Mouse (Mus musculus) forebrain, embryonic 13.5 days (tissue): Measurements from ENCODE around the gene Nrp2. TPM values are rescaled to one million over a fixed set of nuclear protein-coding genes. Genes with fewer than 3 reads are reported as not detected.

Experiments
- ATAC-seq: fragments of 200-750 bp; cut with Nextera tagmentation; 2 replicates; pipeline ENCODE4 v1.8.0; 2017
- H3K27ac ChIP-seq: fragments of 300-500 bp; sonication (generic); 2 replicates; pipeline ENCODE4 v1.5.1; 2015; ENCODE audit warnings: inconsistent platforms, mild to moderate bottlenecking, moderate library complexity
- H3K27me3 ChIP-seq: fragments of 300-500 bp; sonication (generic); 2 replicates; pipeline ENCODE4 v1.6.1; 2015; ENCODE audit warnings: mild to moderate bottlenecking, inconsistent platforms
- H3K36me3 ChIP-seq: fragments of 300-500 bp; sonication (generic); 2 replicates; pipeline ENCODE4 v1.6.1; 2015; ENCODE audit warnings: mild to moderate bottlenecking, inconsistent platforms; ENCODE audit not compliant: poor library complexity, severe bottlenecking
- H3K4me1 ChIP-seq: fragments of 300-500 bp; sonication (generic); 2 replicates; pipeline ENCODE4 v1.6.1; 2015; ENCODE audit warnings: inconsistent platforms
- H3K4me2 ChIP-seq: fragments of 300-500 bp; sonication (generic); 2 replicates; pipeline ENCODE4 v1.6.1; 2015; ENCODE audit warnings: inconsistent platforms, mild to moderate bottlenecking, moderate library complexity
- H3K4me3 ChIP-seq: fragments of 300-500 bp; sonication (generic); 2 replicates; pipeline ENCODE4 v1.5.1; 2015; ENCODE audit warnings: mild to moderate bottlenecking, inconsistent platforms
- H3K9ac ChIP-seq: fragments of 300-500 bp; sonication (generic); 2 replicates; pipeline ENCODE4 v1.6.1; 2015; ENCODE audit warnings: mild to moderate bottlenecking, inconsistent platforms
- H3K9me3 ChIP-seq: fragments of 300-500 bp; sonication (generic); replicated peaks from 2 replicates; pipeline ENCODE4 v1.6.1; 2016; ENCODE audit warnings: inconsistent platforms
- WGBS: fragments of 180-500 bp; shearing (Covaris S2); methylation state at CpG from one replicate; pipeline ENCODE4 v1.1.7; 2015; 5-methylcytosine and 5-hydroxymethylcytosine counted together
- polyA plus RNA-seq: library from polyadenylated mRNA; unstranded; fragments of >200 nt; fragmentation: Nextera tagmentation; extraction: Ambion mirVana; gene quantifications from 2 replicates; pipeline ENCODE4 v1.2.1, GENCODE M21; 2015

The Nrp2 gene
- polyA plus RNA-seq, 1 experiment from 2014 or later = 19.5 TPM

DNA sequence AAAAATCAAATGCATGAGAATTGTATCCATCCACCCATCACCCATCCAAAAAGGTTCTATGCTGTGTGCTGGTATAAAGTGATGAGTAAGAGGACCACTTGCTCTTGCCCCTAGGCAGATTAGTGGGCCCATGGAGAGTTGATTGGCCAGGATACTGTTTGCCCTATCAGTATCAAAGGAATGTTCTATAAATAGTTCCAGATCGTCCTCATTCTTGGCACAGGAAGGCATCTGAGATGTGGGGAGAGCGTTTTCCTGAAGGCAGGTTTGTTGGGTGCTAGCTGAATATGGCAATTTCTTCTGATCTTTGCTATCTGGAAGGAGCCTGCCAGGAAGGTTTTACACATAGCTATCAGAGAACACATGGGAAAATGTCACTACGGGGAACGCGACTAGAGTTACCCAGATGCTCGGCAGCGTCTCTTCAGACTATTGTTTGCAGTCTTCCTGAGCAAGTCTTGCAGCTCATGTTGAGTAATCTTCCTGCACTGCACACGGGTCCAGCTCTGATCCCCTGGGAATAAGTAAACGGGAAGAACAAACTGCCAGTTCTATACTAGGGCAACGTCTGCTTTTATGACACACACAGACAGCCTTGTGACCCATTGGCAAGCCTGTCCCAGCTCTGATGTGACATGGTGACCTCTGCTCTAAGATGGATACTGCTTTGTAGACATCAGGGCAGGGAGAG, 44.5 kb downstream of the Nrp2 start:
- ATAC-seq = no peak
- H3K9me3 ChIP-seq = no peaks in the 10 kb centered on the region
- WGBS = 69% methylated on average over 10 of the region's 10 CpGs
- no peak overlapping the region for H3K9ac ChIP-seq
- peaks cover 43% of the 10 kb centered on the region for H3K4me1 ChIP-seq
- no peaks in the 10 kb centered on the region for H3K27me3 ChIP-seq
- H3K36me3 ChIP-seq = peaks cover 38% of the 10 kb centered on the region
- H3K4me2 ChIP-seq = no peak overlapping the region
- H3K4me3 ChIP-seq = no peak overlapping the region
- H3K27ac ChIP-seq = no peak overlapping the region

DNA sequence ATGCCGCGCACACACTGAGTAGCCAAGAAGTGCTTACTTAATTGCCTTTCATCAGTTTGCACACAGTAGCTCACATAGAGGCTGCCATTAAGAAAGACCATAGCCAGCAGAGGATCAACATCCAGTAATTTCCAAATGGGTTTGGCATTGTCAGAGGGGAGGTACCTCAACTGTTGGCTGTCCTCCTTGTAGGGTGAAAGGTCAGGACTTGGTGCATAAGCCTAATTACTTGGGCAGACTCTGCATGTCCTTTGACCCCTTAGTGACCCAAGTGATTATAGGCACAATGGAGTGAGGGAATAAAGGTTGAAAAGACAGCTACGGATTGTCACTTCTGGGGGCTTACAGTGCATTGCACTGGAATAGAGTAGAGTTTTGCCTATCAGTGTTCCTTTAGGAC, 45.3 kb downstream of the Nrp2 start:
- H3K4me2 ChIP-seq = no peak overlapping the region
- ATAC-seq = no peak
- H3K4me3 ChIP-seq = no peak overlapping the region
- peaks cover 38% of the 10 kb centered on the region for H3K36me3 ChIP-seq
- WGBS = 43% methylated on average over 3 of the region's 3 CpGs
- no peak overlapping the region for H3K27ac ChIP-seq
- H3K27me3 ChIP-seq = no peaks in the 10 kb centered on the region
- H3K9me3 ChIP-seq = no peaks in the 10 kb centered on the region
- peaks cover 45% of the 10 kb centered on the region for H3K4me1 ChIP-seq
- H3K9ac ChIP-seq = no peak overlapping the region

DNA sequence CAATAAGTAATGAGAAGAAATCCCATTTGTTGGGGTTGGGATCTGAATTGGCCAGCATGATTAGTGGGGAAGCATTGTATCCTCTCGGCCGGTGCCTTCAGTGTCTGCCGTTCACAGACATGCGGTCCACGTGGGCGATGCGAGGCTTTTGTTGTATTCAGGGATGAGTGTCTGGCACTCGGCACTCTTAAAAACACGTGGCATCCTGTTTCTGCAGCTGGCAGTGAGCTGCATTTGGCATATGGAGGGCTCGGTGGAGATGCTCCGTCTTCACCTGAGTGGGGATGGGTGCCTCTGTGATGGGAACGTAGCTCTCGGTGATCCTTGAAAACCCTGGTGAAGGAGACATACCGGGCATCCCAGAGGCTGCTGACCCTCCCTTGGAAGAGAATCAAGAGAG, 46.6 kb downstream of the Nrp2 start:
- no peak overlapping the region for H3K4me2 ChIP-seq
- no peak overlapping the region for H3K9ac ChIP-seq
- no peaks in the 10 kb centered on the region for H3K27me3 ChIP-seq
- WGBS = 41% methylated on average over 14 of the region's 14 CpGs
- 0 out of 2 replicates have a peak, but pooled peaks have one; percentile 19 for ATAC-seq
- no peak overlapping the region for H3K27ac ChIP-seq
- no peaks in the 10 kb centered on the region for H3K9me3 ChIP-seq
- peaks cover 34% of the 10 kb centered on the region; the same call in 1 of the 2 replicates for H3K36me3 ChIP-seq
- peaks cover 53% of the 10 kb centered on the region for H3K4me1 ChIP-seq
- H3K4me3 ChIP-seq = no peak overlapping the region

DNA sequence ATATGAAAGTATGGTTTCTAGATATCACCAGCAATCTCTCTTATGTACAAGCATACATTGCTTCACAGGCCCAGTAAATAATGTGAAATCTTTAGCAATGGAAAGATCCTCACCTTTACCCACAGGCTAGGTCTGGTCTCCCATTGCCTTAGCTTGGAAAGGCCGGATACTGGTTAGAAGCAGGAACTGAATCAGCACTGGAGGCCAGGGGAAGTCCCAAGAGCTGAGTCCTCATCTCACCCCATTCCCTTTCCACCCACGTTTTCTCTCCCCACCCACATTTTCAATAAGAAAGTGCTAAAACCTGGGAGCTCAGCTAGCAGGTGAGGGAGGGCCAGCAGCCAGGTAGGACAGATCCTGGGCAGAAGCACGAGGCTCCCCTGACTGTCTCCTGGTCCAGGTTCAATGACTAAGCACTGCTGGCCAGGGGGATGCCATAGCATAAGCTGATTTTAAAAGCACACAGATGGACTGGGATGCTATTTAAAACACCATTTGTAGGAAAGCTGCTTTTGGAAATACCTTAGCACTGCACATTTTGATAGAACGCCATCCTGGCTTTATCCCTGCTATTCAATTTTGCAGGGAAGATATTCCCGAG, 47.4 kb downstream of the Nrp2 start:
- 81% methylated on average over 5 of the region's 5 CpGs for WGBS
- no peak overlapping the region for H3K9ac ChIP-seq
- H3K4me1 ChIP-seq = peaks cover 53% of the 10 kb centered on the region
- H3K27ac ChIP-seq = no peak overlapping the region; the same call in 1 of the 2 replicates
- no peaks in the 10 kb centered on the region for H3K9me3 ChIP-seq
- H3K4me3 ChIP-seq = no peak overlapping the region
- no peak for ATAC-seq
- peaks cover 27% of the 10 kb centered on the region; the same call in 1 of the 2 replicates for H3K36me3 ChIP-seq
- no peaks in the 10 kb centered on the region for H3K27me3 ChIP-seq
- H3K4me2 ChIP-seq = no peak overlapping the region

DNA sequence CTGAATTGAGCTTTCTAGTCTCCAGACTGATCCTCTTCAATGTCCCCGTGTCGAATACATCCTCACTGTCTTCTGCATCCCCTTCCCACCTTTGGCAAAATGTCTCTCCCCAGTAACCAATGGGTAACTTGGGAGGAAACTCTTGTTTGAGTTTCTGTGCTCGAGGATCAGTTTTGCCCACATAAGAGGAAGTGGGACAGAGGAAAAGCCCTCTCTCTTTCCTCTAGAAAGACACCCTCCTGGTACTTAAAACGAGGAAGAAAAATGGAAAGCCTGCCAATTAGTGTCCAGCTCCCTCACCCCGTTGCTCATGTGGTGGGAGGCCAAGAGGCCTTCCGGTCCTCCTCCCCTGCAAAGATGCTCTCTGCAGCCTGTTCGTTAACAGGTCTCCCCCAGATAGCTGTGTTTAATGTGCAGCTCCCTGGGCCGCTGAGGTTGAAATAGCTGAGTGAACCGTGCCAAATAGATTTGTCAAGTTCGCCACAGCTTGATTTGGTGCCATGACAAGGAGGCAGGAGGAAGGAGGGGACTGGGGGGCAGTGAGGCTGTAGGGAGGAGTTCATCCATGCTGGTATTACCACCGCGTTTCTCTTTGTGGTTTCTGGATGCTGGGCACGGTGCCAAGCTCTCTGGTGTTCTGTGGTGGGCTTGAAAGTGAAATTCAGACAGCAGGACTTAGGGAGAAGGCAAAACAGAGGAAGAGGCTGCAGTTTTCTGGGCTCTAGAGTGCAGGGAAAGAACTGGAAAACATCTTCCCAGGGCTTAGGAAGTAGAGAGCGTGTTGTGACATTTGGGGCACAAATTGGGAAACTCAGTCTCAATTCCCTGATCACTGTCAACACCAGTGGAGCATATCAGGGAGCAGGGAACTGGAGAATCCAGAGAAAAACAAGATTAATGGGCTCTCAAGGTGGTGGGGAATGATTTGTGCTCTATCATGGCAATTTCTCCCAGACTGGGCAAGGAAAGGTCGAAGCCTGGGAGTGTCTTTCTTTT, 48.2 kb downstream of the Nrp2 start:
- Histone ChIP-seq H3K4me1 (peaks cover 53% of the 10 kb centered on the region), H3K27me3 (no peaks in the 10 kb centered on the region), H3K9me3 (no peaks in the 10 kb centered on the region), H3K27ac (peak overlapping the region; percentile 60), H3K4me2 (peak overlapping the region; percentile 6), H3K9ac (no peak overlapping the region), H3K36me3 (peaks cover 19% of the 10 kb centered on the region; the same call in 1 of the 2 replicates), H3K4me3 (no peak overlapping the region)
- 29% methylated on average over 15 of the region's 15 CpGs for WGBS
- ATAC-seq = peak; percentile 75

DNA sequence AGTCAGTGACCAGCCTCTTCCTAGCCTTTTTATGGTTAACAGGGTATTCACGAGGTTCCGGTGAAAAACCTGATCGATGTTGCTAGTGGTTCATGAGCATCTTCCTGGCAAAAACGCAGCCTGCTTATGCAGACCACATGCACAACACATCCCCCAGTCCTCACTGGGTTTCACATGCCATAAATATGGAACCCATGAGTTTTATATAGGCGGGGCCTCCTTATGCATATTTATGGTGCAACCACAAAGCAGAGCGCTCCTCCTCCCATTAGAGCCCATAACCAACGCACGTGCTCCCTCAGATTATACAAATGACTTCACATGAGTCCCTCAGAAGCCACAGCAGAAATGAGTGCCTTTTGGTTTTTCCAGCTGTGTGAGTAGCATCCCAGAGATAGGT, 49.0 kb downstream of the Nrp2 start:
- H3K27me3 ChIP-seq = no peaks in the 10 kb centered on the region
- WGBS = 74% methylated on average over 8 of the region's 8 CpGs

DNA sequence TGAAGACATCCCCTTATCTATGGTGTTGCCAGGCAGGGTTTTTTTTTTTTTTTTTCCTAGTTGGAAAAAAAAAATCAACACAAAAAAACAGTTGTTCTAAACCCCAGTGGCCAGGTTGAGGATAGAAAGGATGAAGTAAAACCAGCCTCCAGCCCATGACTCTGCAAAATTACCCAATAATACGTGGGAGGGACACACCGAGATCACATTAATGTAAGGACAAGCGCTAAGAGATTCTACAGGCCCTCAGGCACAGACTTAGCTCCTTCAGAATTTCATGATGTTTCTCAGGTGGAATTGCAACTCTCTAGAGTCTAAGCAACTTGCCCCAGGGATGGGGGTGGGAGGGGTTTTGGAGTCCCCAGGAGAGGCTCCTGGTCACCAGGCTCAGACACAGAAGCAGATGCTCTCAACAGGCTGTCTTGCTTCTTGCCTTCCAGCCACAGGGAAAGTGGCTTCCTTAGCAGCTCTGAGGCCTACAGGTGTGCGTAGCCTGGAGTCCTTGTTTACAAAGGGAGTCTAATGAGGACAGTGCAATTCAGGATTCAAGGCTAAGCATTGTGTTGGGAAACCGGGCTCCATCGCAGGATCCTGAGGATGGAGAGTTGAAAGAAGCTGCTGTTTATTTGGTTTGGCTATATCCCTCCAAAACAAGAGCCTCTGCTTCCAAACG, 49.7 kb downstream of the Nrp2 start:
- Histone ChIP-seq H3K9me3 (no peaks in the 10 kb centered on the region), H3K27me3 (no peaks in the 10 kb centered on the region), H3K4me3 (no peak overlapping the region), H3K27ac (no peak overlapping the region), H3K36me3 (peaks cover 11% of the 10 kb centered on the region; the same call in 1 of the 2 replicates), H3K4me2 (no peak overlapping the region), H3K4me1 (peaks cover 53% of the 10 kb centered on the region), H3K9ac (no peak overlapping the region)
- 68% methylated on average over 7 of the region's 7 CpGs for WGBS
- no peak for ATAC-seq

More for the DNA sequence above, 49.0 kb downstream of the Nrp2 start:
- ATAC-seq = no peak
- Histone ChIP-seq H3K4me1 (peaks cover 53% of the 10 kb centered on the region), H3K9ac (no peak overlapping the region), H3K36me3 (peaks cover 13% of the 10 kb centered on the region; the same call in 1 of the 2 replicates), H3K4me3 (no peak overlapping the region), H3K9me3 (no peaks in the 10 kb centered on the region), H3K4me2 (no peak overlapping the region), H3K27ac (peak overlapping the region; percentile 60; the same call in 1 of the 2 replicates)

DNA sequence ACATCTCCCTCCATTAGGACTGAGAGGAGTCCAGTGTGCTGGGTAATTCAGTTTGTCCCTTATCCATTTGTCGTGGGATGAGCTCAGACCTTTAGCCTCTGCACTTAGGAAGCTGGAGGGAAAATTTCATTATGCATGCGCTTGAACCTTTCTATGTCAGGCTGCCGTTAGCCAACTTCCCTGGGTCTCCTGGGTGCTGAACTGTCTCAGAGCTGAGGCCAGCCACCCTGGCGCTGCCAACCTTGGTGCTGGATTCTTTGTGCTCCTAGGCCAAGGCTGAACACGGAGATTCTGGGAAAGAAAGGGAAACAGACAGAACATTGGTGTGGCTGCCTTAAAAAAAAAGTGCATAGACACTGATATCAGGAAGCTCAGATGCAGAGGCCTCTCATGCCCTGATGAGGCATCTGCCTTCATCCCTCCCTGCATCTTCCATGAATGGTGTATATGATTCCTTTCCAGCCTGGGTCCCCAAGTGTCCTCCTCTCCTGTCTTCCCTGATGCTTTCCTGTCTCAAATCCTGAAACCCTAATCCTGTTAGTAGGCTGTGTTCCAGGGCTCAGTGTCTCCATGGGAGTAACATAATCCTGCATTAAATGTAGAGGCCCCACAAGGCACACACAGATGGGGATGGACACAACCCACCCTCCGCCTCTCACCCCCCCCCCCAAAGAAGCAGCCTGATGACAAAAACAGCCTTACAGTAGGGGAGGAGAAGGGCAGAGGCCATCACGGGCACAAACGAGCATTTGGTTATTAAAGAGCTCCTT, 51.2 kb downstream of the Nrp2 start:
- Histone ChIP-seq H3K4me1 (peaks cover 49% of the 10 kb centered on the region), H3K36me3 (peaks cover 13% of the 10 kb centered on the region; the same call in 1 of the 2 replicates), H3K4me3 (no peak overlapping the region), H3K4me2 (no peak overlapping the region), H3K27me3 (no peaks in the 10 kb centered on the region), H3K9ac (no peak overlapping the region), H3K9me3 (no peaks in the 10 kb centered on the region), H3K27ac (no peak overlapping the region)
- 56% methylated on average over 8 of the region's 8 CpGs for WGBS
- no peak for ATAC-seq

DNA sequence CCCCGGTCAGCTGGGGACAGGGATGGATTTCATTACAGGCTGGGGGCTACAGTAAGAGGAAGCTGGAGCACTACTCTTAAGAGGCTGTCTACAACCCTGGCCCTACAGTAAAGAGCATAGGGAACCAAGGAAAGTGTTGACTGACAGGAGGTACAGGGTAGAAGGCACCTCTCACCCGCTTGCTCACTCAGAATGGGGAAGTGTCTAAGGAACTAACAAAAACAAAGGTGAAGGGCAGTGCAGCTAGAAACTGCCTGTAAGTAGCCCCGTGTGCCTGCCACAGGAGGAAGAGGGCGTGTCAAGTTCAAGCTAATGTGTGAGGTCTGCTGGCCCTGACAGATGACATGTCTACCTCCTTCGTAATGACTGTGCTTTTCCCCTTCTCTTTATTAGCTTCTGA, 57.0 kb downstream of the Nrp2 start:
- Histone ChIP-seq H3K9ac (no peak overlapping the region), H3K36me3 (peaks cover 37% of the 10 kb centered on the region), H3K4me1 (no peaks in the 10 kb centered on the region), H3K27ac (no peak overlapping the region), H3K27me3 (no peaks in the 10 kb centered on the region), H3K4me2 (no peak overlapping the region), H3K9me3 (no peaks in the 10 kb centered on the region), H3K4me3 (no peak overlapping the region)
- 73% methylated on average over 5 of the region's 5 CpGs for WGBS
- no peak for ATAC-seq

DNA sequence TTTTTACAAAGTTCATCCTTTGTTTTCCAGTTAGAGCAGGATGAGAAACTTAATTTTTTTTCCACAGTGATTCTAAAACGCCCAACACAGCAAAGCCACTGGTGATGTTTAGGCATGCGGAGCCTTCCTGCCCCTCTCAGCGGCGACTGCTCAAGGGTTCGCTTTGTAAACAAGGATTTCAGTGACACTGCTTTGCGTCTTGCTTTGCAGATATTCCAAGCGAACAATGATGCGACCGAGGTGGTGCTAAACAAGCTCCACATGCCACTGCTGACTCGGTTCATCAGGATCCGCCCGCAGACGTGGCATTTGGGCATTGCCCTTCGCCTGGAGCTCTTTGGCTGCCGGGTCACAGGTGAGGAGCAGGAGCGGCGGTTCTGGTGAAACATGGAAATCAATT, 57.5 kb downstream of the Nrp2 start:
- Histone ChIP-seq H3K4me3 (no peak overlapping the region), H3K27ac (no peak overlapping the region), H3K27me3 (no peaks in the 10 kb centered on the region), H3K9ac (no peak overlapping the region), H3K4me2 (no peak overlapping the region), H3K4me1 (no peaks in the 10 kb centered on the region), H3K36me3 (peaks cover 40% of the 10 kb centered on the region), H3K9me3 (no peaks in the 10 kb centered on the region)
- no peak for ATAC-seq
- WGBS = 85% methylated on average over 17 of the region's 17 CpGs

DNA sequence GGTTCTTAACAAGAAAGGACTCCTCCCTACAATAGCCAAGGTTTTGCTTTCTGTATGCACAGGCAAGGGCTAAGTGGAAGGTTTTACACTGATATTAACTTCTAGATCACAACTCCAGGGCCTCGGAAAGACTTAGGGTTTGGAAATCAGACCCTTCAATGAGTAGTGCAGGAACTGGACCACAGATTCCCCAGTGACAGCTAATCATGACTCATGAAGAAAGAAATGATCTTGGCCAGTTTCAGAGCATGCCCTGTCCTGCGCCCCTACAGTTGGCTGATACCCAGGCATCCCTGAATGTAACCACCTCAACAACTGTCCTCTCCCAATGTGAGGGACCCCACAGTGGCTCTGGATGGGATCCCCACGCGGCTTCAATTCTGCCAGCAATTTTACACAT, 60.7 kb downstream of the Nrp2 start:
- Histone ChIP-seq H3K4me3 (no peak overlapping the region), H3K4me1 (no peaks in the 10 kb centered on the region), H3K27ac (no peak overlapping the region), H3K9ac (no peak overlapping the region), H3K4me2 (no peak overlapping the region), H3K36me3 (peaks cover 31% of the 10 kb centered on the region), H3K27me3 (no peaks in the 10 kb centered on the region), H3K9me3 (no peaks in the 10 kb centered on the region)
- 87% methylated on average over 4 of the region's 4 CpGs for WGBS
- no peak for ATAC-seq
